Mouse (Mus musculus) liver, embryonic 15.5 days (tissue): ENCODE data around the gene Echdc3. TPM values are rescaled to one million over a fixed set of nuclear protein-coding genes. Genes with fewer than 3 reads are reported as not detected.

Experiments used
- ATAC-seq: fragments of 200-750 bp; cut with Nextera tagmentation; 2 replicates; pipeline ENCODE4 v1.8.0; 2017; ENCODE audit warnings: moderate number of reproducible peaks, mild to moderate bottlenecking, moderate library complexity; ENCODE audit not compliant: insufficient read depth
- H3K27ac ChIP-seq: fragments of 300-500 bp; sonication (generic); replicated peaks from 2 replicates; pipeline ENCODE4 v1.5.1; 2015; ENCODE audit warnings: mild to moderate bottlenecking, inconsistent platforms
- H3K27me3 ChIP-seq: fragments of 300-500 bp; sonication (generic); 2 replicates; pipeline ENCODE4 v1.6.1; 2015; ENCODE audit warnings: mild to moderate bottlenecking, inconsistent platforms
- H3K36me3 ChIP-seq: fragments of 300-500 bp; sonication (generic); replicated peaks from 2 replicates; pipeline ENCODE4 v1.6.1; 2015; ENCODE audit warnings: moderate library complexity, mild to moderate bottlenecking, inconsistent platforms
- H3K4me1 ChIP-seq: fragments of 300-500 bp; sonication (generic); replicated peaks from 2 replicates; pipeline ENCODE4 v1.6.1; 2015; ENCODE audit warnings: inconsistent platforms
- H3K4me2 ChIP-seq: fragments of 300-500 bp; sonication (generic); 2 replicates; pipeline ENCODE4 v1.6.1; 2015; ENCODE audit warnings: moderate library complexity, mild to moderate bottlenecking, inconsistent platforms
- H3K4me3 ChIP-seq: fragments of 300-500 bp; sonication (generic); replicated peaks from 2 replicates; pipeline ENCODE4 v1.5.1; 2015; ENCODE audit warnings: mild to moderate bottlenecking, inconsistent platforms
- H3K9ac ChIP-seq: fragments of 300-500 bp; sonication (generic); 2 replicates; pipeline ENCODE4 v1.6.1; 2015; ENCODE audit warnings: moderate library complexity, mild to moderate bottlenecking, inconsistent platforms
- H3K9me3 ChIP-seq: fragments of 300-500 bp; sonication (generic); replicated peaks from 2 replicates; pipeline ENCODE4 v1.6.1; 2016; ENCODE audit warnings: inconsistent platforms
- WGBS: fragments of 180-500 bp; shearing (Covaris S2); methylation state at CpG from one replicate; pipeline ENCODE4 v1.1.7; 2015; ENCODE audit warnings: mixed read lengths; ENCODE audit not compliant: insufficient replicate concordance; 5-methylcytosine and 5-hydroxymethylcytosine counted together
- polyA plus RNA-seq: library from polyadenylated mRNA; unstranded; fragments of >200 nt; fragmentation: Nextera tagmentation; extraction: Ambion mirVana; gene quantifications from 2 replicates; pipeline ENCODE4 v1.2.1, GENCODE M21; 2015

The Echdc3 gene
- polyA plus RNA-seq, 1 experiment from 2014 or later = 14.6 TPM

DNA sequence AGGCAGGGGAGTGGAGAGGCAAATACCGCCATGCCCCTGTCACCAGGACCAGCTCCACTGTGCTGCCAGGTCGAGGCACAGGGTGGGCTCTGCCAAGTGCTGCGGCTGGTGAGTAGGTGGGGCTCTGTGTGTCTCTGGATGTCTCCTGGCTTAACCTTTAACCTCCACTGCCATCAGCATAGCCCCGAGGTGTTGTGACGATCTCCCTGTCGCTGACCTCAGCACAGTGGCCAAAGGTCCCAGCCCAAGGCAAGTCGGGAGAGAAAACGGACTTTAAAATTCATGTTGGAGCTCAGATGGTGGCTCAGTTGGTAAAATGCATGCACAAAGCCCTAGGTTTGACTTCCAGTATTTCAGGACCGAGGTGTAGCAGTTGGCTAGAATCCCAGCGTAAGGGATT is 67.2 kb downstream of the Echdc3 start:
- Histone ChIP-seq H3K36me3 (no peaks in the 10 kb centered on the region), H3K4me2 (no peak overlapping the region), H3K27ac (no peak overlapping the region), H3K9me3 (no peaks in the 10 kb centered on the region), H3K4me3 (no peak overlapping the region), H3K4me1 (no peaks in the 10 kb centered on the region), H3K27me3 (no peaks in the 10 kb centered on the region), H3K9ac (no peak overlapping the region)
- ATAC-seq = no peak
- WGBS = 58% methylated on average over 10 of the region's 10 CpGs

DNA sequence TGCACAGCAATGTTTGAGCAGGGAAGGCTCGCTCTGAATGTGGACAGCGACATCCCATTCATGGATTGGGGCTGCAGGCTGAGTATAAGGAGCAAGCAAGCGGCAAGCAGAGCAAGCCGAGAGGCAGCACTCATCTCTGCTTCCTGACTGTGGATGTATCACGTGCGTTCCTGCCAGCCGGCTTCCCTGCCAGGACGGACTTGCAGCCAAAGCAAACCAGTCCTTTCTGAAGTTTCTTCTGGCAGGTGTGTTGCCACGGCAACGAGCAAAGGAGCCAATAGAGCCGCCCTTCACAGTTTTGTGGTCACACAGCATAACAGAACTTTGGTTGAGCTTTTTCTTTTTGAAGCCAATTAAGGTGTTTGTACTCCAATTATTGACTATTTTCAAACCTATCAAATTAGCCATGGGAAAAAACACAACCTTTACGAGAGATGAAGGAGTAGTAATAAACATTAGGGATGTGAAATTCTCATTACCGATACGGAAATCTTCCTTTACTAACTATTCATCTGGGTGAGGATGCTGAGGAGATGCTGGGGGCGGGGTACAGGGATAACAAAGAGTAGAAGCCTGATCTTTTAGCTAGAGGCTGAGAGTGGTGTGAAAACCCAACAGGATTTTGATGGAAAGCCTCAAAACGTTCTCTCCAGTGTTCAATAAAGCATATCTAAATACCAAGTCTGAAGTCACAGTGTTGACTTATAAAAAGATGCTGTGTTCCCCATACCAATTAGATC is 69.7 kb downstream of the Echdc3 start:
- H3K27ac ChIP-seq = no peak overlapping the region

DNA sequence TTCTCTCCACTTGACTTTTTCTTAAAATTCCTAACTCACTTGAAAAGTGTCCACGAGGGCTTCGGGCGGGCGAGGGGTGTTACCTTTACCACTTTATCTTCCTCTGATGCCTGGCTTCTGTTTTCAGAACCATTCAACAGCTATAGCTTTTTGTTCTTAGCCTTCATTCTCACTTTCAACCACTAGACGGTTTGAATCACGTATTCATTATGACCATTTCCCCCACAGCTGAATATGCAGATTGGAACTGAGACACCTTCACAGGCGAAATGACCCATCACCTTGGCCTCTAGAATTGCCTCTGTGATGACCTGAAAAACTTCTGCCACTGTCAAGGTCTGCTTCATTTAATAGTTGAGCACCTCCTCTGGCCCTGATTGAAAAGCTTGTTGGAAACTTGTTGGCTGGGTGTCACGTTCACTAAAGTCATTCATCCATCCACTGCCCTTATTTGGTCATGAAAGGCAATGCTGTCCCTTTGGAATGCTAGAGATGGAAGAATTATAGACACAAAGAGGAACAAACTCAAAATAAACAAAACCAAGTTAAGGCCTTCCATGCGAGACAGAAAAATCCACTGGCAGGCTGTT is 72.2 kb downstream of the Echdc3 start:
- Histone ChIP-seq H3K4me1 (no peaks in the 10 kb centered on the region), H3K9me3 (no peaks in the 10 kb centered on the region), H3K4me3 (no peak overlapping the region), H3K27me3 (no peaks in the 10 kb centered on the region; the same call in 1 of the 2 replicates), H3K27ac (no peak overlapping the region), H3K4me2 (no peak overlapping the region), H3K9ac (no peak overlapping the region), H3K36me3 (no peaks in the 10 kb centered on the region)
- ATAC-seq = no peak
- 62% methylated on average over 9 of the region's 9 CpGs for WGBS

More for the DNA sequence above, 69.7 kb downstream of the Echdc3 start:
- no peaks in the 10 kb centered on the region for H3K9me3 ChIP-seq
- no peak overlapping the region for H3K4me2 ChIP-seq
- 68% methylated on average over 16 of the region's 16 CpGs for WGBS
- no peak overlapping the region for H3K4me3 ChIP-seq
- H3K9ac ChIP-seq = no peak overlapping the region
- no peaks in the 10 kb centered on the region for H3K4me1 ChIP-seq
- no peak for ATAC-seq
- no peaks in the 10 kb centered on the region for H3K27me3 ChIP-seq
- H3K36me3 ChIP-seq = no peaks in the 10 kb centered on the region

Other genes with a start within 250 kb of the Echdc3 start
- 6.4 and 7.9 TPM in 2 replicates for gene Proser2, start 82.8 kb downstream of the Echdc3 start, polyA plus RNA-seq
- gene Usp6nl, start 109.6 kb upstream of the Echdc3 start, polyA plus RNA-seq = 2.5 and 3.1 TPM in 2 replicates